Mouse (Mus musculus) CH12.LX (cell line): ENCODE measurements at regions not wholly inside any gene's neighbourhood (a gene's known extent, or its start where the extent isn't known, plus 50 kb on each side); places are given as distances from the start of the nearest gene placed in this dataset.

ENCODE experiments used
- CHD1 ChIP-seq: IDR thresholded peaks from 2 replicates; pipeline ENCODE4 v1.6.1; 2012; ENCODE audit warnings: low read depth, low read length, improper control_type of control experiment, inconsistent platforms
- CTCF ChIP-seq, 2 experiments: IDR thresholded peaks in 1 of 2; conservative IDR thresholded peaks in 1 of 2; 2 replicates each; pipeline ENCODE4 v1.5.1; 2011 to 2012; ENCODE audit warnings: low read depth in 2 of 2, low read length in 2 of 2, improper control_type of control experiment in 1 of 2, inconsistent platforms in 1 of 2, mild to moderate bottlenecking in 1 of 2, moderate library complexity in 1 of 2
- HCFC1 ChIP-seq: IDR thresholded peaks from 2 replicates; pipeline ENCODE4 v1.6.1; 2012; ENCODE audit warnings: low read depth, mild to moderate bottlenecking, inconsistent platforms, low read length, improper control_type of control experiment
- MAFK ChIP-seq: IDR thresholded peaks from 2 replicates; pipeline ENCODE4 v1.6.1; 2011; ENCODE audit warnings: low read length, improper control_type of control experiment; ENCODE audit not compliant: insufficient replicate concordance
- MAX ChIP-seq: IDR thresholded peaks from 2 replicates; pipeline ENCODE4 v1.6.1; 2011; ENCODE audit warnings: low read length, improper control_type of control experiment
- NRF1 ChIP-seq: IDR thresholded peaks from 2 replicates; pipeline ENCODE4 v1.6.1; 2014; ENCODE audit warnings: low read depth, mild to moderate bottlenecking, inconsistent platforms, low read length, improper control_type of control experiment, moderate library complexity
- SMC3 ChIP-seq: IDR thresholded peaks from 2 replicates; pipeline ENCODE4 v1.6.1; 2011; ENCODE audit warnings: low read depth, low read length, improper control_type of control experiment
- ZMIZ1 ChIP-seq: IDR thresholded peaks from 2 replicates; pipeline ENCODE4 v1.6.1; 2012; ENCODE audit warnings: low read depth, mild to moderate bottlenecking, inconsistent platforms, low read length, improper control_type of control experiment

GRCm38 (mm10) chr11:31555042-31555441 is 116.6 kb downstream of the Bod1 start:
- TF ChIP-seq MAX = no peak
- TF ChIP-seq CTCF (conservative IDR thresholded peaks at IDR 0.05 in 1 of 2, IDR thresholded peaks at IDR 0.05 in 1 of 2; ENCODE audit: low read depth in 2 of 2, low read length in 2 of 2) = no peak
- TF ChIP-seq MAFK = no peak
- no peak for TF ChIP-seq NRF1
- no peak for TF ChIP-seq ZMIZ1
- no peak for TF ChIP-seq SMC3
- TF ChIP-seq HCFC1 = no peak
- no peak for TF ChIP-seq CHD1
